Mouse (Mus musculus) regulatory T cell (primary cell): ENCODE results near the gene Rhox13.

Source experiments
- in situ Hi-C: fragments of 300-600 bp; cut with MboI, MseI; formaldehyde crosslinking; loops from one replicate; pipeline ENCODE4 v1.15.1; 2025; ENCODE audit warnings: high pct_unique_total_duplicates

The Rhox13 gene

DNA sequence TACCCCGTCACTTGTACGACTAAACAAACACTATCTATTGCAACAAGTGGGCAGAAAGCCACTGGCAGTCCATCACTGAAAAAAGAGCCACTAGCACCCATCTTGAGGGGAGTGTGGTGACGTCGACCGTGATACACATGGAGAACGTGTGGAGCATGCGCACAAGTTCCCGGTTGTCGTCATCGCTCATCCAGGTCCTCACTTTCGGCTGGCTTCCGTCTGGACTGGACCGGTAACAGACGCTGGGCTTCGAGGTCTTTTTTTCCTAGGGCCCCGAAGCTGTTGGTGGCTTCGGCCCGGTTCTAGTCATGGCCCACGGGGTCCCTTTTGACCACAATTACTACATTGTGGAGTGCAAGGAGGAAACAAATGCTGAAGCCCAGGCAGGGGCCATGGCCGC lies at the start of gene Rhox13:
Gene Rhox13, plus strand, starts transcription at position 238 of the 400 bp plus-strand sequence.
- in situ Hi-C loops, result no loop called here

DNA sequence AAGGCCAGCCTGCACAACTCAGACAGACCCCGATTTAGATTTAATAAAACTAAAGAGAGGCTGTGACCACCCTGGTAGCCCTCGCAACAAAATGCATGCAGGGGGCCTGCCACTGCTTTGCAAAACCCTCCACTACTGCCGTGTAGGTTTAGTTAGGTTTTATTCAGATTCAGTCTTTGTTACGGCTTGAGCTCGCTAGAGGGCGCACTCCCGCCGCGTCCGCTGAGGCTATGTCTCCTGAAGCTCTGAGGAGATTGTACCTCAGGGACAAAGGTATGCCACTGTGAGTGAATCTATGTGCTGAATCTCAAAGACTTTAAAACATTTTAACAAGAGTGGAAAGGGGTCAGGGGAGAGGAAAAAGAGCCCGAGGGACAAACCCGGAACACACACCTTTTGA lies 36.8 kb upstream of the Rhox13 start:
- in situ Hi-C loops, result no loop called here

DNA sequence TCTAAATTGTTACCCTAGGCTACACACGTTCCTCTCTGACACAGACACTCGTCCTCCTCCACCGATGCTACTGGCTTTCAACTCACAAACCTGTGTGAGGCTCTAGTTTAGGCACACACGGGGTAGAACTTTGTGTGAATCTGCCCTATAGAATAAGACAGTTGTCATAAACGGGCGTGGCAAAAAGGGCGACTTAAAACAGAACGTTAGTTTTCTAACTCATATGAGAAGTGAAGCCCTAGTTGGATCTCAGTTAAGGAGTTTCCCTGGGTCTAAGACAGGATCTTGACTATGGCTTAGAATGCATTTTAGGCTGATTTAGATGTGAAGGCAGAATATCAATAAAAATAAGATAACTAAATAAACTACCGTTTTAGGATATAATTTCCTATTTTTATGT lies 36.0 kb upstream of the Rhox13 start, which contains the start of gene Rhox11:
Gene Rhox11, minus strand, starts transcription at position 101 of the 400 bp plus-strand sequence.
- in situ Hi-C loops, result no loop called here

DNA sequence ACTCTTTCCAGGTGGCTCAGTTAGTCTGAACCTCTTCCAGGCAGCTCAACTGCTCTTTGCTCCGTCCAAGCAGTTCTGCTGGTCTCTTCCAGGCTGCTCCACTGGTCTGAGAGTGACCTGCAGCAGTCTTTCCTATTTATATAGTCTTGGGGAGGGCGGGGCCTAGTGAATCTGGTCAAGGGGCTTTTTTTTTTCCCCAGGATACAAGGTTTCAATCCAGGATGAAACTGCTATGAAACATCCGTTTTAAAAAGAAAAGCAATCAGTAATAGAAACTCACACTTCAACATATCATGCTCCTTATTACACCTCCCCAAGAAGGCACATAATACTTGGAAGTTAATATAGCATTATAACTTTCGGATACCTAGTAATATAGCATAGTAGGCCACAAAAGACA lies 10.2 kb upstream of the Rhox13 start, which contains the start of gene Rhox12:
Gene Rhox12, minus strand, starts transcription at position 101 of the 400 bp plus-strand sequence.
- in situ Hi-C loops, result no loop called here

- in situ Hi-C loops, result no loop called here
Measured at GRCm38 (mm10) chrX:38121478-38121877, 459 bp downstream of the Rhox13 start.

DNA sequence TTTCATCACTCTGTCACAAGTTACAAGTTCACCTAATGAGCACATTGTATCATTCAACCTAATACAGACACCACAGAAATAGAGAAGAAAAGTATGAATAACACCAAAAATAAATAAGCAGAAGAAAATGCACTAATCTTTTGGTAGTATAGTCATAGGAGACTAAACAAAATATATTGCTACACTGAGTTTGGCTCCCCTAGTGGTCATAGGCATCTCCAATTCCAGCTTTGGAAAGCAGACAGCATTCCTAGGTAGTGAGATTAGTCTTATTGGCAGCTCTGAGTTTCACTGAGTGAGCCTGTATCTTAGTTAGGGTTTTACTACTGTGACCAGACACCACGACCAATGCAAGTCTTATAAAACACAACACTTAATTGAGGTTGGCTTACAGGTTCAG lies 38.1 kb downstream of the Rhox13 start:
- in situ Hi-C loops, result no loop called here

DNA sequence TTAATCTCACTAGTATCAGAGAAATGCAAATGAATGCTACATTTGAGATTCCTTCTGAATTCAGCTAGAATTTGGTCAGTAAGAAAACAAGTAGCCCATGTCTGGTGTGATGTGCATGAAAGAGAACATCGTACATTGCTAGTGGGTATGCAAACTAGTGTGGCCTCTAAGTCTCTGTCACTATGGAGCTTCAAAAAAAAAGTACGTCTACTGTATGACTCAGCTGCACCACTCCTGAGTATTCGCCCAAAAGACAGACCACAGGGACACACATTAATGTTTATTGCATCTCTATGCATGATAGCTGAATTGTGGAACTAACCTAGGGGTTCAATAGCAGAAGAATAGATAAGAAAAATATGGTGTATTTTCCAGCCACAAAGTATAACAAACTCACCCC lies 44.3 kb downstream of the Rhox13 start:
- in situ Hi-C loops, result no loop called here

- in situ Hi-C loops, result no loop called here
Measured at GRCm38 (mm10) chrX:38166064-38166463, 45.0 kb downstream of the Rhox13 start.

GRCm38 (mm10) chrX:38166592-38166991 lies 45.6 kb downstream of the Rhox13 start:
- in situ Hi-C loops, result no loop called here
